Mouse (Mus musculus) 3134 (cell line): ENCODE measurements around the gene Micu1.

Source experiments
- DNase-seq: peaks from one replicate; pipeline ENCODE4 v3.0.0-alpha.2; 2011; ENCODE audit warnings: low spot score; ENCODE audit not compliant: insufficient read length; ENCODE audit errors: extremely low read depth

Micu1 gene

GRCm38 (mm10) chr10:59720017-59720416 is 17.7 kb downstream of the Micu1 start:
- DNase-seq = no peak

GRCm38 (mm10) chr10:59721555-59721954 is 19.3 kb downstream of the Micu1 start:
- DNase-seq = no peak

- peak; percentile 20 for DNase-seq
Observed at GRCm38 (mm10) chr10:59724634-59725033, 22.4 kb downstream of the Micu1 start.

GRCm38 (mm10) chr10:59727251-59727650 is 25.0 kb downstream of the Micu1 start:
- no peak for DNase-seq

GRCm38 (mm10) chr10:59729261-59729660 is 27.0 kb downstream of the Micu1 start:
- DNase-seq = no peak

- DNase-seq = no peak
Observed at GRCm38 (mm10) chr10:59729842-59730241, 27.6 kb downstream of the Micu1 start.

- no peak for DNase-seq
Observed at GRCm38 (mm10) chr10:59736027-59736598, 33.8 kb downstream of the Micu1 start.

- DNase-seq = no peak
Observed at GRCm38 (mm10) chr10:59741448-59741847, 39.2 kb downstream of the Micu1 start.

GRCm38 (mm10) chr10:59743397-59743796 is 41.1 kb downstream of the Micu1 start:
- DNase-seq = no peak

- DNase-seq = no peak
Observed at GRCm38 (mm10) chr10:59743969-59744368, 41.7 kb downstream of the Micu1 start.

- no peak for DNase-seq
Observed at GRCm38 (mm10) chr10:59747334-59747733, 45.1 kb downstream of the Micu1 start.

GRCm38 (mm10) chr10:59748699-59749200 is 46.5 kb downstream of the Micu1 start:
- DNase-seq = no peak

- no peak for DNase-seq
Observed at GRCm38 (mm10) chr10:59753538-59754069, 51.3 kb downstream of the Micu1 start.

GRCm38 (mm10) chr10:59754104-59754503 is 51.8 kb downstream of the Micu1 start:
- no peak for DNase-seq

- no peak for DNase-seq
Observed at GRCm38 (mm10) chr10:59754901-59755300, 52.6 kb downstream of the Micu1 start.

GRCm38 (mm10) chr10:59755681-59756080 is 53.4 kb downstream of the Micu1 start:
- DNase-seq = no peak

- DNase-seq = no peak
Observed at GRCm38 (mm10) chr10:59756090-59756489, 53.8 kb downstream of the Micu1 start.

GRCm38 (mm10) chr10:59756570-59756969 is 54.3 kb downstream of the Micu1 start:
- no peak for DNase-seq

- no peak for DNase-seq
Observed at GRCm38 (mm10) chr10:59764781-59765180, 62.5 kb downstream of the Micu1 start.

GRCm38 (mm10) chr10:59768369-59769079 is 66.2 kb downstream of the Micu1 start:
- DNase-seq = no peak

- DNase-seq = no peak
Observed at GRCm38 (mm10) chr10:59771375-59772048, 69.2 kb downstream of the Micu1 start.

- no peak for DNase-seq
Observed at GRCm38 (mm10) chr10:59772049-59772397, 69.7 kb downstream of the Micu1 start.
